Mouse (Mus musculus): ENCODE measurements around the gene Mgl2. TPM values are rescaled to one million over a fixed set of nuclear protein-coding genes. Genes with fewer than 3 reads are reported as not detected.
"Not testable (repeated sequence)": the region's sequence is repeated elsewhere in the genome, so short reads cannot be mapped to it uniquely, and the experiment has no call there.

Mgl2 gene
- total RNA-seq, 2 experiments from 2014 or later, result 0.55 to 1.2 TPM

- DNase-seq (ENCODE audit: low spot score in 2 of 2), result not testable (repeated sequence)
Observed at GRCm38 (mm10) chr11:70169471-70169870, 39.3 kb downstream of the Mgl2 start.

- DNase-seq (ENCODE audit: low spot score in 2 of 2), result no peak
Observed at GRCm38 (mm10) chr11:70170291-70170690, 40.2 kb downstream of the Mgl2 start.

GRCm38 (mm10) chr11:70171181-70171580 lies 41.1 kb downstream of the Mgl2 start:
- no peak for DNase-seq (ENCODE audit: low spot score in 2 of 2)

- no peak for DNase-seq (ENCODE audit: low spot score in 2 of 2)
Observed at GRCm38 (mm10) chr11:70171847-70172246, 41.7 kb downstream of the Mgl2 start.

- no peak for DNase-seq (ENCODE audit: low spot score in 2 of 2)
Observed at GRCm38 (mm10) chr11:70172298-70172697, 42.2 kb downstream of the Mgl2 start.

GRCm38 (mm10) chr11:70174491-70174890 lies 44.4 kb downstream of the Mgl2 start:
- no peak for DNase-seq (ENCODE audit: low spot score in 2 of 2)

GRCm38 (mm10) chr11:70177647-70178046 lies 47.5 kb downstream of the Mgl2 start:
- no peak for DNase-seq (ENCODE audit: low spot score in 2 of 2)

- DNase-seq (ENCODE audit: low spot score in 2 of 2), result no peak
Observed at GRCm38 (mm10) chr11:70178311-70178710, 48.2 kb downstream of the Mgl2 start.

GRCm38 (mm10) chr11:70178756-70179155 lies 48.6 kb downstream of the Mgl2 start:
- no peak for DNase-seq (ENCODE audit: low spot score in 2 of 2)

GRCm38 (mm10) chr11:70179401-70179800 lies 49.3 kb downstream of the Mgl2 start:
- DNase-seq (ENCODE audit: low spot score in 2 of 2), result peak; percentile 7 to 12

GRCm38 (mm10) chr11:70180496-70180895 lies 50.4 kb downstream of the Mgl2 start:
- no peak for DNase-seq (ENCODE audit: low spot score in 2 of 2)

- no peak for DNase-seq (ENCODE audit: low spot score in 2 of 2)
Observed at GRCm38 (mm10) chr11:70185120-70185519, 55.0 kb downstream of the Mgl2 start.

Other genes with a start within 250 kb of the Mgl2 start
- 1 to 10 TPM; 1.1 to 1.2 TPM for gene Kctd11, start 248.9 kb upstream of the Mgl2 start, total RNA-seq (2021)
- gene Acap1, start 234.8 kb upstream of the Mgl2 start, total RNA-seq (2021), result under 1 TPM in 1 of 2 experiments, not detected in 1; 0.30 TPM
- gene 2810408A11Rik, start 229.3 kb upstream of the Mgl2 start, total RNA-seq (2021), result 1 to 10 TPM; 1.5 to 2.1 TPM
- 100 to 1,000 TPM; 108 to 124 TPM for gene Neurl4, start 229.3 kb upstream of the Mgl2 start, total RNA-seq (2021)
- gene Gps2, start 216.4 kb upstream of the Mgl2 start, total RNA-seq (2021), result 10 to 100 TPM; 28.5 to 29.3 TPM
- gene Eif5a, start 208.4 kb upstream of the Mgl2 start, total RNA-seq (2021), result 100 to 1,000 TPM; 446 to 451 TPM
- gene Ybx2, start 194.5 kb upstream of the Mgl2 start, total RNA-seq (2021), result 1 to 10 TPM; 8.3 to 9.7 TPM
- gene Slc2a4, start 182.1 kb upstream of the Mgl2 start, total RNA-seq (2021), result 1 to 10 TPM; 1.8 to 3.6 TPM
- not detected for gene Cldn7, start 165.6 kb upstream of the Mgl2 start, total RNA-seq (2021)
- gene Ctdnep1, start 149.2 kb upstream of the Mgl2 start, total RNA-seq (2021), result 100 to 1,000 TPM; 108 to 115 TPM
- 10 to 100 TPM; 88.5 to 93.9 TPM for gene Elp5, start 147.8 kb upstream of the Mgl2 start, total RNA-seq (2021)
- 100 to 1,000 TPM; 221 to 251 TPM for gene Gabarap, start 139.2 kb upstream of the Mgl2 start, total RNA-seq (2021)
- 10 to 100 TPM; 38.0 to 40.0 TPM for gene Phf23, start 134.6 kb upstream of the Mgl2 start, total RNA-seq (2021)
- 10 to 100 TPM; 29.3 to 29.7 TPM for gene Dvl2, start 129.7 kb upstream of the Mgl2 start, total RNA-seq (2021)
- 10 to 100 TPM; 62.3 to 69.2 TPM for gene Acadvl, start 114.9 kb upstream of the Mgl2 start, total RNA-seq (2021)
- gene Dlg4, start 113.4 kb upstream of the Mgl2 start, total RNA-seq (2021), result 100 to 1,000 TPM; 845 to 900 TPM
- gene Asgr1, start 76.2 kb upstream of the Mgl2 start, total RNA-seq (2021), result 1 to 10 TPM in 1 of 2 experiments, under 1 TPM in 1; 0.88 to 1.0 TPM
- not detected for gene Asgr2, start 37.7 kb upstream of the Mgl2 start, total RNA-seq (2021)
- 1 to 10 TPM; 1.1 to 2.3 TPM for gene Clec10a, start 25.9 kb downstream of the Mgl2 start, total RNA-seq (2021)
- gene Slc16a11, start 82.4 kb downstream of the Mgl2 start, total RNA-seq (2021), result 10 to 100 TPM; 26.1 to 32.9 TPM
- 10 to 100 TPM in 1 of 2 experiments, 1 to 10 TPM in 1; 9.3 to 12.6 TPM for gene Slc16a13, start 90.7 kb downstream of the Mgl2 start, total RNA-seq (2021)
- 1 to 10 TPM; 2.7 to 2.9 TPM for gene Bcl6b, start 99.5 kb downstream of the Mgl2 start, total RNA-seq (2021)
- gene 0610010K14Rik, start 107.6 kb downstream of the Mgl2 start, total RNA-seq (2021), result 10 to 100 TPM; 42.3 to 47.7 TPM
- 1 to 10 TPM; 7.2 to 7.9 TPM for gene Gm21988, start 109.5 kb downstream of the Mgl2 start, total RNA-seq (2021)
- gene Rnasek, start 109.5 kb downstream of the Mgl2 start, total RNA-seq (2021), result 100 to 1,000 TPM; 280 to 324 TPM
- gene Alox12, start 125.0 kb downstream of the Mgl2 start, total RNA-seq (2021), result under 1 TPM in 1 of 2 experiments, not detected in 1; 0.48 TPM
- not detected for gene Alox12e, start 192.3 kb downstream of the Mgl2 start, total RNA-seq (2021)
- not detected for gene Alox15, start 221.7 kb downstream of the Mgl2 start, total RNA-seq (2021)

Measured in layer of hippocampus, postnatal 14 days (tissue).